Mouse (Mus musculus) adrenal gland, postnatal 4 days (tissue): ENCODE measurements at regions not wholly inside any gene's neighbourhood (a gene's known extent, or its start where the extent isn't known, plus 50 kb on each side); places are given as distances from the start of the nearest gene placed in this dataset.
"Not testable (repeated sequence)": the region's sequence is repeated elsewhere in the genome, so short reads cannot be mapped to it uniquely, and the experiment has no call there.

Experiments
- DNase-seq, 2 experiments: peaks; one replicate each; pipeline ENCODE4 v3.0.0; 2021 to 2022; ENCODE audit warnings: low spot score in 2 of 2, mixed read lengths in 2 of 2

DNA sequence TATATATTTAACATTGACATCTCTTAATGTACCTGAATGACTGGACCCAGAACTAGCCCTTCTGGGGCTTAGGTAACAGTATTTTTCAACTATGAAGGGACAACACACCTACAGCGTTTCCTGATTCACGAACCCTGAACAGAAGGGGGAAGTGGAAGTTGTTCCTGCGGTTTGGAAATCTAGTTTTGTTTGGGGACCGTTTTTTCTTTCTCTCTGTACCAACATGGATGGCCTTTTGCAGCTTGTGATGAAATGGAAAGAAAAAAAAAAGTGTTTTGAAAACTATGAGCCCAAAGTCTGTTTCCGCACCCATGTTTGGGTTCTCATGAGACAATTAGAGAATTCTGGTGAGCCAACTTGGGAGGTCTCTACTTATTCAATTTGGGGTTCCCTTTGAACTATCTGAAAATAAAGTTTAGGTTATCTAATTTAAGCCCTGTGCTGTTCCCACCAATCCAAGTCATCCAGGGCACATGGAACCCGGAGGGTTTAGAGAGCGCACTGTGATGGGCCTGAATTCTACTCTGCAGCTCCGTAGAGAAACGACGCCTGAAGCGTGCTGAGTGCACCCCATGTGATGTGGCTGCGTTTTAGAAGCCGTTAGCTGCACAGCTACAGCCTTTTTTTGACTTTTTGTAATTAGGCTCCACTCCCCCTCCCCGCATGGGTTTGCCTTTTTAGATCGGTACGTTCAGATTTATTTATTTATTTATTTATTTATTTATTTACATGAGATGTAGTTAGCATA, 137.0 kb upstream of the Rapgef5 start:
- no peak for DNase-seq

GRCm38 (mm10) chr12:117380836-117381235, 135.4 kb upstream of the Rapgef5 start:
- DNase-seq: no peak

- DNase-seq: not testable (repeated sequence)
Observed at GRCm38 (mm10) chr12:117382727-117383126, 133.6 kb upstream of the Rapgef5 start.

DNA sequence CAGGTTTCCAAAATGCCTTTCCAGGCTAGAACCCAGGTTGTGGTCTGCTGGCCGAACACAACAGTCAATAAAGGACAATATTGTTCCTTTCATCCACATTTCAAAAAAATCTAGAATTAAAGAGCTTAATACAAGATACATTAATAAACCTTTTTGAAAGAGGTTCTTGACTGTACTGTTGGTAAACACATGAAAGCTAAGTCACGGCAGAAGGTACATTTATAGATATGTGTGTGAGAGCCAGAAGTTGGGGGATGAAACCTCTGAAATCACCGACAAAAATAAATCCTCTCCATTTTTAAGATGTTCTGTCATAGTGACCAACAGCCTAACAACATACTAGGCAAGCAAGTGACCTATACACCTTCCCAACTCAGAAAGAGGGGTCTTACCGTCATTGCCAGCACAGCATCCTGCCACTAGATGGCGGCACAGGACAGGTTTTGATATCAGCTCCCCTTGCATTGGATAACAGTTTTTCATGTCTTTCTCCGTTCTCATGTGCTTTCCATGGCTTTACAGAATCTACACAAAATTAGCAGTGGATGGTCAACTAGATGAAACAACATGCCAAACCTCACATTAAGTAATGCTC, 131.1 kb upstream of the Rapgef5 start:
- peak; percentile 46 to 61 for DNase-seq

- no peak for DNase-seq
Observed at GRCm38 (mm10) chr12:117385697-117386096, 130.6 kb upstream of the Rapgef5 start.

DNA sequence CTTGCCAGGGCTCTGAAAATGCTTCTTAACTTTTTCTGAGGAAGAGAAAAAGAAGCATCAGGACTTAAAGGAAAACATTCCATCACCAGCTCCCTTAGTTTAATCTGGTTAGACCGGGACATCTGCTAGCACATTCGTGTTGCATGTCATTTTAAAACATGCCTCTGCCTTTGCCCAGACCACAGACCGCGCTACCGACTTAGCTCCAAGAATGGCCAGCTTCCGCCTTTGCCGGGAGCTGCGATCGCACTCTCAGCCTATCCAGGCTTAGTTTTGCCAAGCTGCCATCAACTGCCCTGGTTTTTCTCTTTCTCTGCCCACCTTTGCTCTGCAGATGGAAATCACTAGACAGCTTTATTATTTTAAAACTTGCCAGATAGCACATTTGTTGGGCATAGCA, 129.3 kb upstream of the Rapgef5 start:
- no peak for DNase-seq

DNA sequence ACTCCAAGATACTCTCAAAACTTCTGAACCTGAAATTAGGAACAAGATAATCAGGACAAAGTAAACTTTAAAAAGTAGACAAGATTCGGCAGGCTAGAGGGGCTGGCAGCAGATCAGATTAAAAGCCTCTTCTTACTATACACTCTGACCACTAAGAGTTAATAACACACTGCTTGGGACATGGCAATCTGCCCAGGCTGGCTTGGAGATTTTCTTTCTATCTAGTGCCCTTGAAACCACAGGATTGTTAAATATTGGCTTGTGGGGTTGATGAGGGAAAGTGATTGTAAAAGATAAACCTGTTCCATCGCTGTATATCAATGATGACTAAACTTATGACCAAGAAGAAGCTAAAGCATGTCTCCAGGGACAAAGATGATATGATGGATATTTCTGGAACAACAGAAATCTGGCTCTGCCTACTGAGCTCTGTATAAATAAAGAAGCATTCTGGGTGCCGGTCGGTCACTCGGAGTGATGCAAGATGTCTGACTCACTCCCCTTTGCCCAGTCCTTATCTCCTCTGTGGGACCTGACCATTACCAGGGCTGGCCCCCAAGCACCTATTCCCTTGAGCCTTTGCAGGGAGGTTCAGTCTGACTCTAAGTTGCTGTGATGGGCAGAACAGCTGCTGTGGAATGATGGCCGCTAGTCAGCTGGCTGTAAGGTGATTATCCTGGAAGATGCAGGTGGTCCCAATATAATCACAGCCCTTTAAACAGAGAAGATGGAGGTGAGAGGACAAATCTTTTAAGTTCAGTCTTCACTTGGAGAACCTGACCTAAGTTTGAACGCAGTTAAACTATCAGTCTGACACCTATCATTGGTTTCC, 126.5 kb upstream of the Rapgef5 start:
- peak in 1 of 2 experiments; percentile 22 for DNase-seq

- DNase-seq: no peak
Observed at GRCm38 (mm10) chr12:117397512-117397911, 118.8 kb upstream of the Rapgef5 start.

DNA sequence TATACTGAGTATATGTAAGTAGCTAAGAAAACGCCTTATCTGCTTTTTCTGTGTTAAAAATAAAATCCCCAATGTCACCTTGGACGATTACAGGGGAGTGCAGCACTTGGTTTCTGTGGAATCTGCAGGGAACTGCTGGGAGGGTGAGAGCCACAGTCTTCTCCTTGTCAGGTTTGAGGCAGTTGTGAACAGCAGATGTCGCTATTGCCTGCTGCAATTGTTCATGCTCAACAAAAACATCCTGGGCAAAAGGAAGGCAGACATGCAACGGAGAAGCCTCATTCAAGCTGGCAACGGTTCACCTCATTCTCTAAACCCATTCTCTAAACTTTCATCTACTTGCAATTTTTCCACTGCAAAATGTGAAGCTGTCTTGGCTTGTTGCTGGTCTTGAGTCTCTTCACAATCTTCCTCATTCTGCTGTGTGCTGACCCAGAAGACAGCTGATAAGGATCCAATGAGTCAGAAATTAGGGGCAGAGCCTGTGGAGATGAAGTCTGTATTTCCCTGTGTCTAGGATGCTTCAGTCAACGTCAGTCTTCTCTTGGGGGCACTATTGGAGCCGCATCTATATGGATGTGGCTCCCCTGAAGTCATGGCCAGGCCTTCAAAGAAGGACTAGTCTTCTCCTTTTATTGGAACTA, 112.6 kb upstream of the Rapgef5 start:
- peak in 1 of 2 experiments; percentile 46 for DNase-seq

GRCm38 (mm10) chr12:117404157-117404752, 112.0 kb upstream of the Rapgef5 start:
- DNase-seq: no peak

- DNase-seq: no peak
Observed at GRCm38 (mm10) chr12:117406832-117407231, 109.4 kb upstream of the Rapgef5 start.

- no peak for DNase-seq
Observed at GRCm38 (mm10) chr12:117410604-117411003, 105.7 kb upstream of the Rapgef5 start.

DNA sequence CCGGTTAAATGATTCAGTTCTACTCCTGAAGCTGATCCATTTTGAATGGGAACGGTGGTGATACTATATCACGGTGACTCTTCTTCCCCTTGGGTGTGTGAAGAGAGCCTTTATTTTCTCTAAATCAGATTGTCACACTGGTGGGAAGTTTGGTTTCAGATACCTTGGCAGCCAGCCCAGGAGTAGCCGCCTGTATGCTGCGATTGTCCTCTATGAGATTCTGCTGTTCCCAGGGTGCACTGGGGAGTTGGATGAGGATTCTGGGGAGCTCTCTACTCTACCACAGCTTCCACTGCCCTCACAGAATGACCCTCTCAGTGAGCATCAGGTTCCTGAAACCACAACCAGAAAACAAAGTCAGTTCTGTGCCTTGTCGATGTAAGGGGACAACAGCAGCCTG, 104.0 kb upstream of the Rapgef5 start:
- no peak for DNase-seq

DNA sequence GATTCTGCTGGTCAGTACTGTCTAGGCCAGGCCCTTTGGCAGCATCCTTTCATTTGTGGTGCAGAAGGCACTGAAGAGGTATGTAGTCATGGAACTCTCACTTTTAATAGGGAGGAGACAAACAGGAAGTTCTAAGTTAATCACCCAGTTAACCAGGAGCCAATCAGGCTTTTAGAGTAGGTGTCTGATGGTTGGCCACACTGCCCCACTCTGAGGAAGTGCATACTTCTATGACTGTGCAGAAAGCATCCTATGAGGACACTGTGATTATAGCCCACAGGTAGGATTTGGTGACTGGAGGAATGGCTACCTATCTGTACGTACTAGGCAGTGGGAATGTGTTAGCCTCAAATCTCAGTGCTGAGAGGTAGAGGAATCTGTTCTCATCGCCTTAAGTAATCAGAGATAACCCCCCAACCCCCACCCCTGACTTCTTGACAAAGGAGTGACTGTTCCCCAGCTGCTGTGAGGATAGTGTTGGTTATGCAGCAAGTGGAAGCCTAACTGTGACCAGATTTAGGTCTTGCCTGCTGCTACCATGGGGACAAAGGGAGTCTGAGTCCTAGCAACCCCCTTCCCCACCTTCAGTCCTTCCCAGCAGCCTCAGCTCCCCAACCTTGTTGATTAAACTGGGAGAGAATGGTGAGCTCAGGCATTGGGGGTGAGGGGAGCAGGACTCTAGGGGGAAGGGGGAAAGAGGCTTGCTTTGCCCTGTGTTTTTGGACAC, 103.3 kb upstream of the Rapgef5 start:
- no peak for DNase-seq

- no peak for DNase-seq
Observed at GRCm38 (mm10) chr12:117414020-117414419, 102.3 kb upstream of the Rapgef5 start.

GRCm38 (mm10) chr12:117415146-117415545, 101.1 kb upstream of the Rapgef5 start:
- no peak for DNase-seq

DNA sequence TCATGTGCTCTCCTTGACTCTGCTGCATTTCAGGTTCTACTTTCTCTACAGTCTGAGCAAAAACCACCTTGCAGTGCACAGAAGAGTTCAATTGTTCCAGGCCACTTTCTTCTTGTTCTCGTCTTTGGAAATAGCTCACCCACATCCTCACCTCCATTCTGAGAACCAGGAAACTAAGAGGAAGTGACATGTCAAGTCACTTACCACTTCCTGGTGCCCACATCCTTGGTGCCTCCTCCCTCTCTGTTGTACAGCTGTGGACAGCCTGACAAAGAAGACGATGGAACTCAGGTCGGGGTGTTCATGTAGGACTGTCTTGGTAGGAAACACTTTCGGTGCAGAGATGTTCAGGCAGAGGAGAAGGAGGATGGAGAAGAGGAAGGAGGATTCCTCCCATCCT, 98.3 kb upstream of the Rapgef5 start:
- no peak for DNase-seq

DNA sequence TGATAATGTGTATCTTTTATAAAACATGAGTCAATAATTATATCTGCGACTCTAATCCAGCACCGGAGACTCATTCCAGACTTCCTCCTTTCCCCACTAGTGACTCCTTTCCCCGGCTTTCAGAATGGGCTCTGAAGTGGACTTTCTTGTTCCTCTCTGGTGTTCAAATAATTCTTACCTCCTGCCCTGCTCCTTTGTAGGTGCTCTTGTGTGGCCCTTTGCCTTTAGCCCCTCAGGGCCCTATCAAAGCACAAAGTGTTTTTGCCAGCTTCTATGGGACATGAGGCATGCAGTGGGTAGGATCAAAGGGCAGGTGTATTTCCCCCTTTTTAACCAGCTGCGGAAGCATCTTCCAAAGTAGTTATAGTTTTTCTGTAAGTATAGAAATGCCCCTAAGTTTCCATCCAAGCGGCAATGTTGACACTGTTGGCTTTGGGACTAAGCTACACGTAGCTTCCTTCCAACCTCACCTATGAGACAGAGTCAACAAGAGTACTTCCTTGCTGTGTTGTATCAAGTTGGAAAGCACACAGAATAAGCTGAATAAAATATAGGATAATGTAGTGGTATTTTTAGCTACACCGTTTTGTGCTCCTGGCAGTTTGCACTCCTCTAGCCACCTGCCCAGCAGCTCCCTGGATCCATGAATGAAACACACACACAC, 93.8 kb upstream of the Rapgef5 start:
- no peak for DNase-seq

DNA sequence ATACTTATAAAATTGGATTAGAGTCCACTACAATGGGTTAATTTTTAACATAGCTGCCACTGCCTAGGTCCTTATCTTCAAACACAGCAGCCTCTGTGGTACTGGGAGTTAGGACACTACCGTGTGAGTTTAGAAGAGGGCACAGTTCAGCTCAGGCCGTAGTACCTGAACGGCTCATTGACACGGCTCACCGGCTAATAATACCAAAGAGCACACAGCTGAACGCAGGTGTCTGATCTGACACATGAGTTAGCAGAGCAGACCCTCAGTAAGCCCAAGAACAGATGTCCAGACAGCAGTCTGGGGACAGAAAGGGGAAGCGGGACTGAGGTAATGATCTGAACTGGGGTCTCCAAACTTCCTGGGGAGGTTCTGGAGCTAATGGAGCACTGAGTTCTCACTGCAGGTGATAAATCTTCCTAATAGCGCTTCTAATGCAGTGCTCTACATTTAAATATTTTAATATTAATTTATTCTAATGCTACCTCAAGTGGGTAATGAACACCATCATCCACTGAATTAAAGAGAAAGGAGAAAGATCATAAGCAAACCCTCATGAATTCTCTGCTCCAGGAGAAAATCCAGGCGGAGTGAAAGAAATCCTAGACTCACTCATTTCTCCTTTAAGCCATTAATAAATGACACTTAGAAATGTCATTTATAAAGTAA, 90.8 kb upstream of the Rapgef5 start:
- no peak for DNase-seq
